Mouse (Mus musculus) lung, postnatal 0 days (tissue): Measurements from ENCODE around the gene Mrrf.

Source experiments
- CTCF ChIP-seq: IDR thresholded peaks from 2 replicates; pipeline ENCODE4 v1.5.1; 2016; ENCODE audit warnings: antibody characterized with exemption, mild to moderate bottlenecking
- EP300 ChIP-seq: IDR thresholded peaks from 2 replicates; pipeline ENCODE4 v1.6.1; 2016; ENCODE audit warnings: antibody characterized with exemption, mild to moderate bottlenecking, control low read depth

DNA sequence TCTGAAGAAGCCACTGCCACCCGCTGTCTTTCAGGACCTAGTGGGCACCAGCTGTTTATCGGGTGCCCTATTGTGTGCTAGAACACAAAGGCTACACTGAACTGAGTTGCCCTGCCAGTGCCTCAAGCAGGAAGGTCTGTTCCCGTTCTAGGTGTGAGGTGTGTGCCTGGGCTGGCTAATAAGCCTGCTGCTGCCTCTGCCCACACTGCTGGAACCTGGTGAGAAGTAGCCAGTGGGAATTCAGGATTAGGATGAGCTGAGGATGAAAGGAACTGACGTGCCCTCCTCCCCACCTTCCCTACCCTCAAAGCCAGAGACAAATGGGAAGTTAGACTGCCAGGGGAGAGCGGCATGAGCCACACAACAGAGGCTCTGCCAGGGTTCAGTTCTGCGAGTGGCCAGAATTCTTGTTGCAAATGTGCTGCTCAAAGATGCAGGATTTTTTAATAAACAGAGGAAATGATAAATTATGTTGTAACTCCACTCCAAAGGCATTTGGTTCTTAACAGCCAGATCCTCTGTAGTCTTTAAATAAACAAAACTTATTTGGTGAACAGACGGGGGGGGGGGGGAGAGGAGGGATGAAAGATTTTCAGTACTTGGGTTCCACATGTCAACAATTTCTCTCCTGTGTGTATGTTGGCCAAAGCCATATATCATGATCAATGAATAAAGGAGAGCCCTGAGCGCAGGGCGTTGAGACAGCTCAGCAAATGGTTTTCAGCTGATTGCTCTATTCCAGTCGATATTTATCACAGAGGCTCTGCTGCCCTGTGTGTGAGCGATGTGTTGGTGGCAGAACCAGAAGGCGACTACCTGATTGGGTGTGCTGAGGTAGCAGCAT lies 55.1 kb downstream of the Mrrf start:
- TF ChIP-seq EP300 (no peak), CTCF (no peak)
